Mouse (Mus musculus) ES-Bruce4 (cell line): ENCODE results near the gene Btnl9.

Experiments used
- CTCF ChIP-seq: IDR thresholded peaks from one replicate; pipeline ENCODE4 v1.8.1; 2011; ENCODE audit warnings: low read depth, low read length
- POLR2A ChIP-seq: IDR thresholded peaks from one replicate; pipeline ENCODE4 v1.8.1; 2011; ENCODE audit warnings: low read length; ENCODE audit not compliant: insufficient read depth

GRCm38 (mm10) chr11:49212577-49212976 is 25.6 kb upstream of the Btnl9 start:
- no peak for TF ChIP-seq POLR2A
- no peak for TF ChIP-seq CTCF
